Mouse (Mus musculus) right cerebral cortex, adult 2 months (tissue): ENCODE results near the gene Grin2d.
A peak's percentile ranks its signal among the peaks of the same experiment; 100 is the strongest.

Experiments
- DNase-seq, 2 experiments: peaks; one replicate each; pipeline ENCODE4 v3.0.0; 2021 to 2022; ENCODE audit warnings: low spot score in 2 of 2

Grin2d gene

DNA sequence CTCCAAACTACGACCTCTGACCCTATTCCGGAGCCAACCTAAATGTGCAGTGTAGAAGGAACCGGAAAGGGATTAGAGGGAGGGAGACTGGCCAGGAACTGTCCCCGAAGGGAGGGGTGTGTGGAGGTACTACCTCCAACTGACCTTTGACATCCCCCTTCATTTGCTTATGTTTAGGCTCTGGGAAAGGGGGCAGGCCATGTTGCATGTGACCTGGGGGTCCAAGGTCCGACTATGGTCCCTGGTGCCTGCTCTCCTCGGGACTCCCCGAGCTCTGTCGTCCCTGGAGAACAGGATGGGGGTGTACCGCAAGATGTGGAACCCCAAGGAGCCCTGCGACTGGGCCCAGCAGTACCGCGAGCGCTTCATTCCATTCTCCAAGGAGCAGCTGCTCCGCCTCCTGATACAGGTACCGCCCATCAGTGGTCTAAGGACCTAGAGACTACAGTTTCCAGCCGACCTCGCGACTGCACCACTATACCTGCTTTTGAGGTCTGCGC lies 19.1 kb upstream of the Grin2d start:
- DNase-seq, result peak; percentile 56 to 70

DNA sequence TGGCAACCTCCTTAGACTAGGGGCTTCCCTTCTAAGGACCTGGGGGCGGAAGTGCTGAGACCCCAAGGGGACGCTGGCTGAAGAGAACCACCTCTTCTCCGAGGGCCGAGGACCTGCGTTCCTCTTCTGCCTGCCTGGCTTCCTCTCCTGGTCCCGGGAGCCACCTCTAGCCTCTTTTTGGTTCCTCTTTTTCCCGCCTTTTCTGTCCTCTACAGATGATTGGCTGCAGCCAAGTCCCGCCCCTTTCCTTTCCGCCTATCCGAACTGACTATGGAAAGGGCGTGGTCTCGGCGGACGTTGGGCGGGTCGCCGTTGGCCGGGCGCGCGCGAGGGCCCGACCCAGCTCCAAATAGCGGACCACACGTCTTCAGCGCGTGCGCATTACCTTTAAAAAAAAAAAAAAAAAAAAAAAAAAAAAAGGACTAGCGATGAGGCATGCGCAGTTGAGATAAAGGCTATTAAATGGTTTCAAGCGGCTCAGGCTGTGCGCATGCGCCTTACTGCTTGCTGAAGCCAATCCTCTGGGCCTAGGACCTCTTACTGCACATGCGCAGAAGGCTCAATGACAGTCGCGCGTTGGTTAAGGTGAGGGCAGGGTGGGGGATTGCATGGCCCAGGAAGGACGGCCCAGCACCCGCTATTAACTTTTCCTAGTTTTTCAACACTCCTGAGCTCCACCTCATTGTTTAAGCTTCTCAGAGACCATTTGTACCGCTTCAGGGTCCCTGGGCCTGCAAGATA lies 18.5 kb upstream of the Grin2d start, which contains the start of the genes Syngr4 and Tmem143:
Gene Syngr4, minus strand, starts transcription at position 198 of the 741 bp plus-strand sequence.
Gene Tmem143, plus strand, starts transcription at position 425 of the 741 bp plus-strand sequence.
- DNase-seq, result peak; percentile 96 to 97

DNA sequence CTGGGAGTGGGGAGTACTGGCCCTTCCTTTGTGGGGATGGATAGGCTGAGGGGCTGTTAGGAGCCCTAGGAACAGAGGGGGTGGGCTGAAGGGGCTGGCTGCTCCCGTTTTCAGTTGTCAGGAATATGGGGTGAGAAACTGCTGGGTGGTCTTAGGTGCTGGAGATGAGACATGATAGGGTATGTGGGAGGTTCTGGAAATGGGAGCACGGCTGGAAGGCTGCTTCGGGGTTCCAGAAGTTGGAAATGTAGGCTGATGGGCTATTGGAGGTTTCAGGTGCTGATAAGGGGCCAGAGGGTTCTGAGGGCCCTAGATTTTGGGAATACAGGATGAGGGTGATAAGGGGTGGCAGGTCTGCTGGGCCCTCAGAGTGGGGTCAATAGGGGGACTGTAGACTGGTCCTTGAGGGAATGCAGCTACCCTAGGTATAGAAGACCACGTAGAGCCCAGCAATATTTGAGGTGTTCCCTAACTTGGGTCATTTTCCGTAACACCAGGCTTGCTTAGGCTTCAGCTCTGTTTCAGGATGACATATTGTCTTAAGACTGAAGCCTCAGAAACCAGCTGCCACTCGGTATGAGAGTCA lies 17.8 kb upstream of the Grin2d start:
- no peak for DNase-seq

DNA sequence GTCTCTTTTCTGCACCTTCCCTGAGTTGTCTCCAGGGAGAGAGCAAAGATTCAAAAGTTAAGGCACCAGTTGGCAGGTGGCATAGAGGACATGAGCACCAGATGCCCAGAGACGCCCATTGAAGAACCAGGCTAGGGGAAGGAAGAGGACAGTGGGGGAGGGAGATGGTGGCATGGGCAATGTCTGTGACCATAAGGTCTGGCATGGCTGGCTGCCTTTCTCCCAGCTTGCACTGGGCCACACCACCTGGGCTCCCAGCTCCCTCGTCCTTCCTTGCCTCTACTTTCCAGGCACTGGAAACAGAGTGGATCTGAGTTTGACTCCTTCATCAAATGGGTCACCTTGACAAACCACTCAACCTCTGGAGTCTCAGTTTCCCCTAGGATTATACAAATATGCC lies 14.5 kb upstream of the Grin2d start:
- no peak for DNase-seq

DNA sequence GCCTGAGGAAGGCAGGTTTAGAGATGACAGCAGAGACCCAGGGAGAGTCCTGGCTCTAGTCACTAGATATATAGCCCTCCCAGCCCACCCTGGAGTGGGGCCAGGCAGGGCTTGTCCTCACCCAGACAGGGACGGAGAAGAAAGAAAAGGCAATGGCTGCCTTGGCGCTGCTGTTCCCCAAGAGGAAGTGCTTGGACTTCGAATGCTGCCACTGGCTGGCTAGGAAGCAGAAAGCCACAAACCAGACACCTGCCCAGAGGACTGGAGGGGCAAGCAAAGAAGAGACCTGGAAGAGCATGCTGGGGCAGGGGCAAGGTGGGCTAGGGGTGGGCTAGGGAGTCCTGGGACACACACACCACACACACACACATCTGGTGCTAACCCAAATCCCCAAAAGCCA lies 9.1 kb upstream of the Grin2d start:
- DNase-seq, result no peak

DNA sequence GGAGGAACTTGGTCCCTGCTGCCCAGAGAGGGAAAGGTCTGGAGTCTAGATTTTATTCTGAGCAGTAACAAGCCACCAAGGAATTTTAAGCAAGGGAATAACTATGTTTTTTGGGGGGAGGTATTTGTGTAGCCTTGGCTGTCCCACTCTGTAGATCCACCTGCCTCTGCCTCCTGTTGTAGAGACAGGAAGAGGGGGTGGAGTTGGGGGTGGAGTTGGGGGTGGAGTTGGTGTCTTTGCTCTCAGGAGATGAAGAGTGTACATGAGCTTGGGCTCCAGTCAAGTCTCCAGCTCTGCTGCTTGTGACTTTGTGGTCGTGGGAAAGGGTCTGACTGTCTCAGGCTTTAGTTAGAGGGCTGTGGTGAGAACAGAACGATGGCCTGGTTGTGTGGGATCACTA lies 2.8 kb upstream of the Grin2d start:
- DNase-seq, result no peak

DNA sequence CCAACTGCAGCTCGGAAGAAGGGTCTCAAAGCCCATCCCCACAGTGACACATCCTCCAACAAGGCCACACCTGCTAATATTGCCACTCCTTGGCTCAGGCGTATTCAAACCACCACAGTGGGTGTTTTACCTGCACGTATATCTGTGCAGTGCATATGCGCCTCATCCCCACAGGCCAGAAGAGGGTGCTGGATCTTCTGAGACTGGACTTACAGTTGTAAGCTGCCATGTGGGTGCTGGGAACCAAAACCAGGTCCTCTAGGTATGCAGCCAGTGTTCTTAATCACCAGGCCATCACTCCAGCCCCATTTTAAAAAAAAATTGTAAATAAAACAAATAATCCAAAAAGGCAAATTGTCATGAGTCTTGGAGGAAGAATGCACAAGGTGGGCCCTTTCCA lies 2.4 kb upstream of the Grin2d start:
- DNase-seq, result no peak

DNA sequence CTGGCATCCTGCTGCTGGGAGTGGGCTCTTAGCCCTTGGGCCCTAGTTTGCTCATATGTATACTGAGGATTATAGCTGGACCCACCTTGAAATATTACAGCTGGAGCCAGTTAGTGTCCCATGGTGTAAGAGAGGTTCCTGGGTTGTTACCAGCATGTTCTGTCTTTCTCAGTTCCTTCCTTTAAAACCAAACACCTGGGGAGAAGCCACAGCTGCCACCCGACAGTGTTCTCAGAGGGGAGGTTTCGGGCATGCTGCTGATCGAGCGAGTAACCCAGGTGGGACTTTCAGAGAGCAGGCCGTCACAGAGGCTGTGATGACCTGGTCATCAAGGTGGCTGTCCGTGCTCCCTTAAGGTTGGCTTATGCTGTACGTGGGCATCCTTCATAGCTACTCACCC lies 1.3 kb downstream of the Grin2d start:
- DNase-seq, result no peak

GRCm38 (mm10) chr7:45873061-45873947 lies 4.9 kb downstream of the Grin2d start:
- peak; percentile 42 to 51 for DNase-seq

GRCm38 (mm10) chr7:45872624-45873023 lies 5.6 kb downstream of the Grin2d start, which contains the start of gene Kdelr1:
Gene Kdelr1, plus strand, starts transcription at chr7:45872772.
- DNase-seq, result peak; percentile 92 to 93

DNA sequence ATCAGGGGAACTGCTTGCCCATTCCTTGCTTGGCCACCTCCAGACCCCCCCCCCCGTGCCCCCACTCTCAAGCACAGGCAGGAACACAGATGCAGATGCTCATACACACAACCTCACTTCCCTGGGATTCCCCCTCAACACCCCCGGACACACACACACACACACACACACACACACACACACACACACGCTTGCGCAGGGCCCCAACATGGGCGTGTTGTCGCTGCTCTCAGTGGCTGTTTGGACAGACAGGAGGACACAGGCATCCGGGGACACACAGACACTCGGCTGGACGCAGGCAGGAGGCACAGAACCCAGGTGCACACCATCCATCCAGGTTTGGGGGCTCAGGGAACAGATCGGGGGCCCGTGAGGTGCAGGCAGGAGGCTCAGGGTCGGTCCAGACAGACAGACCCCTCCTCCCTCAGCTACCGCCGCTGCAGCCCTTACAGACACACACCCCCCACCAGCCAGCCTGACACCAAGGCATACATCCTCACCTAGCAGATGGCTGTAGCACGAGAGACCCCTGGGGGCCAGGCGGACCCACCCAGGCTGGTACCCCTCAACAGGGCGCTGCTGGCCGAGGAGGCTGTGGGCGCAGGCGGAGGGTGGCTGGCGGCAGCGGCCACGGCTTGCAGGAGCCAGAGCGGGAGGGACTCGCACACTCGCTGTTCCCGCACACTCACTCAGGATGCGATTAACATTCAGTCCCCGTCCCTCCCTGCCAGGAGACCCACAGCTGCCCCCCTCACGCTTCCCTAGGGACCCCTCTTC lies 7.7 kb downstream of the Grin2d start:
- peak in 1 of 2 experiments; percentile 26 for DNase-seq

DNA sequence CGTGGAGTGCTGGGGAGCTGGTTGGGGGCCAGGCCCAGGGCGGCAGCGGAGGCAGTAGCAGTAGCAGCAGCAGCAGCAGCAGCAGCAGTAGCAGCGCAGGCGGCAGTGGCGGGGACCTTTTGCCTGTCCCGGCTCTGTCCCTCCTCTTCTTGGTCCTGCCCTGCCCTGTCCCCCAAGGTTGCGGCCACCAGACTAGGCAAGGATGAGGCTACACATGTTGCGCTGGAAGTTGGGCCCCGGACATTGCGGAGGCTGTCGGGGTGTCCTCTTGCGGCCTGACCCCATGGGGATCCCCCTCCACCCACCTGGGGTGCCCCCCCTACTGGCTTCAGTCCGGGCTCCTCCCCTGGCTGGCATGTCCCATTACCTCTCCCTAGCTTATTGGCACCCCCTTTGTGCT lies 8.4 kb downstream of the Grin2d start:
- DNase-seq, result no peak

DNA sequence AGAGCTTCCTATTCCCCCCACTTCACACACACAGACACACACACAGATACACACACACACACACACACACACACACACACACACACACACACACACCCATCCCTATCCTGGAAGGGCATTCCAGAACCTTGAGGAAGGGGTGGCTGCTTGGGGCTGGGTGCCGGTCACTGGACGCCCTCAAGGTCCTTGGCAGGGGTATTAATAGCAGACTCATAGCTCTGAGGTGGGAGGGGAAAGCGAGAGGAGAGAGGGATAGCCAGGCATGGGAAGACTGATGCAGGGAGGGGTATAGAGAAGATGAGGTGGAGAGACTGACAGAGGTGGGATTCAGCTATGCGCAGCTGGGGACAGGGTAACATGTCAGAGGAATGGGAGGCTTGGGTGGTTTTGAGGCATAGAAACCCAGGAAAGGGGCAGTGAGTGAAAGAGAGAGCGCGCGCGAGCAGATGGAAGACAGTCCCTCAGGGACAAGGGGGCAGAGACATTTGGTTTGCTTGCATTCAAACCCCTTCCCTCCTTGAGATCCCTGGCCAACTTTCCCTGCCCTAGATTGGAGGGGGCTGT lies 9.0 kb downstream of the Grin2d start:
- no peak for DNase-seq

- no peak for DNase-seq
These were observed 10.3 kb downstream of the Grin2d start for GRCm38 (mm10) chr7:45867871-45868270.

DNA sequence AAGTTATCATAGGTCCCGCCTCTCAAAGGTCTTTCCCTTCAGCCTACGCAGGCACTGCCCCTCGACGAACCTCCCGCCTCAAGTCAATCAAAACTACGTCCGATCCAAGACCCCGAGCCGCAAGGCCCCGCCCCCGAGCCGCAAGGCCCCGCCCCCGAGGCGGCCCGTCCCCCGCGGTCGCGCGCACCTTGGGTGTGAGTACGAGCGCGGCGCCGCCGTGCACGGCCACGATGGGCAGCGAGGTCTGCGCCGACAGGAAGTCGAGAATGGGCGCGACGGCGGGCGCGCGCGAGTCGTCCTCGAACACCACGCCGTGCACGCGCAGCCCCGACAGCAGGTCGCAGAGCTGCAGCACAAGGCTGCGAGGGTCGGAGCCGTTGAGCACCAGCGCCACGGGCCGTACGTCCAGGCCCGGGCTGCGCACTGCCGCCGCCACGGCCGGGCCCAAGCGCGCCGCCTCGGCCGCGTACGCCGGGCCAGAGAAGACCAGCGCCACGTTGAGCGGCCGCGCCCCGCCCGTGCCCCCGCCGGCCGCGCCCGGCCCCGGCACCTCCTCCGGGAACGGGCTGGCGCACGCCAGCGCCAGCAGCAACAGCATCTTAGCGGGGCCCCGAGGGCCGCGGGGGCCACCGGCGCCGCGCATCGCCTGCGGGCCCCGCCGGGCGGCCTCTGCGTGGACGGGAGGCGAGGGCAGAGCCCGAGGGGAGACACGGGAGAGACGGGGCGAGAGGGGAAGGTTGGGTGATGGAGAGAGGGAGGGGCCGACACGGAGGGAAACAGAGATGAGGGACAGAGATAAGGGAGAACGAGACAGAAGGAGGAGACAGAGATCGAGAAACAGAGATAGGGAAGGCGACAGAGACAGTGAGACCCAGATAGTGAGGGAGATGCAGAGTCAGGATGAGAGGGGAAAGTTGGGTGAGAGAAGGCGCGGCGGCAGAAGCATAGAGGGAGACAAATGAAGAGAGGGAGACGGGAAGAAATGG lies 12.0 kb downstream of the Grin2d start:
- peak; percentile 67 to 80 for DNase-seq

GRCm38 (mm10) chr7:45864435-45864834 lies 13.7 kb downstream of the Grin2d start:
- DNase-seq, result no peak

GRCm38 (mm10) chr7:45862804-45863203 lies 15.4 kb downstream of the Grin2d start:
- DNase-seq, result no peak

- DNase-seq, result no peak
These were observed 19.2 kb downstream of the Grin2d start for GRCm38 (mm10) chr7:45859008-45859407.

DNA sequence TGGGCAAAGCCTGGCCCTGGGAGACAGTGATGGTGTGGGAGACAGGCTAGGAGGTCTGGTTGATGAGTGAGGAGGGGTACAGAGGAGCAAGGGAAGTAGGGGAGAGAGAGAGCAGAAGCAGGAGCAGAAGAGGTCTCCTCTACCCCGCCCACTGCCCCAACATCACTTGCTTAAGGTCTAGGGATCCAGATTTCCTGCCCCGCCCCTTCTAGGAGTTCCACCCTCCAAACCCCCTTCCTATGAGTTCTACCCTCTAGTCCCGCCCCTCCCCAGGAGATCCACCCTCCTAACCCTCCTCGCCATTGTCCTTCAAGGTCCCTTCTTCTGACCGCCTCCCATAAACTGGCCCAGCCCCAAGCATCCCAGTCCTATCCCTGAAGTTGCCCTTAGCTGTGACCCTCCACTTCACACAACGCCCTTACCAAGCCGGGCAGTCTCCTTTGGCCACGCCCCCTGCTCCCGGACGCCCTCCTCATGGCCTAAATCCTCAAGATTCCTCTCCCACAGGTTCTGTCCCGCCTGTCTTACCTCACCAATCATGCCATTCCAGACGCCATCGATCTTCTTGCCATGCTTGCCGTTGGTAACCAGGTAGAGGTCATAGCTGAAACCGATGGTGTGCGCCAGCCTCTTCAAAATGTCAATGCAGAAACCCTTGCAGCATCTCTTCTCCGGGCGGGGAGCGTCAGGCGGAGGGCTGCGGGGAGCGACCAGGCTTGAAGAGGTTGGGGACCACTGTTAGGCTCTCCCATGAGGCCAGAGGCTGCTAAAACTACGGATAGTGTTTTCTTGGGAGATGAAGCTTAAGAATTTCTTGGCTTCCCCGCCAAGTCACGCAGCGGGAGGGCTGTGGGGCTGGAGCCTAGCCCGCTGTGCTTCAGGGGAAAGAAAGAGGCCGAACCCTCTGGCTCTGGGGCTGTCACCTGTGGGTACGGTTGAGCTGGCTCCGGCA lies 21.0 kb downstream of the Grin2d start:
- DNase-seq, result no peak
